Mouse (Mus musculus): ENCODE measurements at regions not wholly inside any gene's neighbourhood (a gene's known extent, or its start where the extent isn't known, plus 50 kb on each side); places are given as distances from the start of the nearest gene placed in this dataset.

- Histone ChIP-seq H3K27me3 (no peaks in the 10 kb centered on the region), H3K27ac (no peak overlapping the region), H3K9me3 (0 out of 2 replicates have a peak, but pooled peaks cover 2% of the 10 kb centered on the region), H3K4me3 (replicated peaks) (no peak overlapping the region), H3K4me1 (replicated peaks) (no peaks in the 10 kb centered on the region), H3K36me3 (no peaks in the 10 kb centered on the region), H3K9ac (replicated peaks) (no peak overlapping the region), H3K4me2 (replicated peaks) (no peak overlapping the region)
- WGBS: 81% methylated on average over 17 of the region's 17 CpGs
- no peak for ATAC-seq
These were observed 65.3 kb upstream of the Pomp start for GRCm38 (mm10) chr5:147794711-147795532.

- Histone ChIP-seq H3K4me2 (replicated peaks) (no peak overlapping the region), H3K9ac (replicated peaks) (no peak overlapping the region), H3K36me3 (no peaks in the 10 kb centered on the region), H3K4me3 (replicated peaks) (no peak overlapping the region), H3K27ac (no peak overlapping the region), H3K4me1 (replicated peaks) (no peaks in the 10 kb centered on the region), H3K27me3 (no peaks in the 10 kb centered on the region), H3K9me3 (0 out of 2 replicates have a peak, but pooled peaks cover 2% of the 10 kb centered on the region)
- ATAC-seq: no peak
- 74% methylated on average over 9 of the region's 9 CpGs for WGBS
These were observed 67.2 kb upstream of the Pomp start for GRCm38 (mm10) chr5:147793059-147793458.

DNA sequence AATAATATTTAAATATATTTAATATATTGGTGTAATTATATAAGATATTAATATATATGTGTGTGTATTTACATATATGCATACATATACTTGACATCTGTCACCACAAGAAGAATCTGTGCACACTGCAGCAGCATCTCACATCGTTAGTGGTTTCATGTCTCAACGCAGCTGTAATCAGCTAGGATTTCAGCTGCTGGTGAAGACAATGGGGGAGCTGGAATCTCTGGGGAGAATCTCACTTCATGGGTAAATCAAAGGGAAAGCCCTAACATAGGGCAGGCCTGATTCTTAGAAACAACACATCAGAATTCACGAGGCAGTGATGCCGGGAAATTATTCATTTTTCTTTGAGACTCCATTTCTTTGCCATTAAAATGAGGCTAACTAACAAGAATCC lies 66.8 kb upstream of the Flt1 start:
- H3K36me3 ChIP-seq: no peaks in the 10 kb centered on the region
- H3K27ac ChIP-seq: no peak overlapping the region
- 46% methylated on average over 4 of the region's 4 CpGs for WGBS
- no peak overlapping the region for H3K9ac ChIP-seq (replicated peaks)
- no peak overlapping the region for H3K4me3 ChIP-seq (replicated peaks)
- peak; percentile 34; the same call in 1 of the 2 replicates for ATAC-seq
- H3K4me1 ChIP-seq (replicated peaks): no peaks in the 10 kb centered on the region
- no peaks in the 10 kb centered on the region for H3K27me3 ChIP-seq
- no peak overlapping the region for H3K4me2 ChIP-seq (replicated peaks)
- H3K9me3 ChIP-seq: 0 out of 2 replicates have a peak, but pooled peaks cover 2% of the 10 kb centered on the region

GRCm38 (mm10) chr5:147791121-147791520 lies 65.3 kb upstream of the Flt1 start:
- Histone ChIP-seq H3K9ac (replicated peaks) (no peak overlapping the region), H3K27me3 (no peaks in the 10 kb centered on the region), H3K9me3 (no peaks in the 10 kb centered on the region), H3K27ac (no peak overlapping the region), H3K4me3 (replicated peaks) (no peak overlapping the region), H3K36me3 (no peaks in the 10 kb centered on the region), H3K4me1 (replicated peaks) (no peaks in the 10 kb centered on the region), H3K4me2 (replicated peaks) (no peak overlapping the region)
- ATAC-seq: no peak

GRCm38 (mm10) chr5:147788496-147788895 lies 62.7 kb upstream of the Flt1 start:
- no peak overlapping the region for H3K9ac ChIP-seq (replicated peaks)
- no peak overlapping the region for H3K4me3 ChIP-seq (replicated peaks)
- H3K4me2 ChIP-seq (replicated peaks): no peak overlapping the region
- no peak for ATAC-seq
- H3K36me3 ChIP-seq: no peaks in the 10 kb centered on the region
- no peak overlapping the region for H3K27ac ChIP-seq
- WGBS: 93% methylated on average over 6 of the region's 6 CpGs
- no peaks in the 10 kb centered on the region for H3K9me3 ChIP-seq
- no peaks in the 10 kb centered on the region for H3K27me3 ChIP-seq
- no peaks in the 10 kb centered on the region for H3K4me1 ChIP-seq (replicated peaks)

DNA sequence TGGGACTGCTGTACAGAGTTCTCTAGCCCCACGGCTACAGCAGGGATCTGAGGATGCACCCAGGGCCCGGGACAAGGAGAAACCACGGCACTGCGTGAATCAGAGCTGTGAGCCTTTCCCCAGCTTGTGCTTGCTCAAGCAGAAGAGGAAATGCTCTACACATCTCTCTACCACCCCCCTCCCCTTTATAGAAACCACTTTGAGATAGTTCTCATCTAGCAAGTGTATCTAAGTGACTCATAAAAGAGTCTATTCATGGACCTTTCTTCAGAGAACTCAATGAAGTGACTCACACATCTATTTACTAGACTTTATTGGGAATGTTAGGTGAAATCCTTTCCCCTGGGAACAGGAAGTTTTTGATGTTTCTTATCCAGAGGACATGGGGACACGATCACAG lies 61.0 kb upstream of the Flt1 start:
- Histone ChIP-seq H3K9me3 (no peaks in the 10 kb centered on the region), H3K27me3 (no peaks in the 10 kb centered on the region), H3K27ac (no peak overlapping the region), H3K9ac (replicated peaks) (no peak overlapping the region), H3K4me1 (replicated peaks) (peaks cover 8% of the 10 kb centered on the region; the same call in 1 of the 2 replicates), H3K4me2 (replicated peaks) (no peak overlapping the region), H3K36me3 (no peaks in the 10 kb centered on the region), H3K4me3 (replicated peaks) (no peak overlapping the region)
- no peak for ATAC-seq
- WGBS: 77% methylated on average over 5 of the region's 5 CpGs

GRCm38 (mm10) chr5:147784159-147784558 lies 58.3 kb upstream of the Flt1 start:
- H3K27ac ChIP-seq: no peak overlapping the region
- whole genome bisulfite sequencing: 94% methylated on average over 9 of the region's 9 CpGs

DNA sequence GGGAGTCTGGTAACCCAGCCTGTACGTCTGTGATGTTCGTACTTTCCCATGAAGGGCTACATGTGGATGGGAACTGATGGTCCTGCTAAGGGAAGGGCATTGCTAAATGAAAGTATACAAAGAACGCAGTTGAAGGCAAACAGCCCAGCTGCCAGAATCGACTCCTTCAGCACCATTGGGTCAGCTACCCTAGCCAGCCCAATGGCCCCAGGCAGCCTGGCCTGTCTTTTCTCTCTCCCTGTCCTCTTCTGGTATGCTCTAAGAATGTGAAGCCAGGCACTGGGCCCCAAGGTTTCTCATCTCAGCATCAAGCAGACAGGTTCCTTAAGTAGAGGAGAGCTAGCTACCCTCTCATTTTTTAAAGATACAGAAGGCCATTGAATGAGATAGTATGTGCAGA lies 57.7 kb upstream of the Flt1 start:
- Histone ChIP-seq H3K4me3 (replicated peaks) (no peak overlapping the region), H3K9me3 (no peaks in the 10 kb centered on the region), H3K27me3 (no peaks in the 10 kb centered on the region), H3K36me3 (no peaks in the 10 kb centered on the region), H3K9ac (replicated peaks) (no peak overlapping the region), H3K4me2 (replicated peaks) (no peak overlapping the region), H3K27ac (no peak overlapping the region), H3K4me1 (replicated peaks) (peaks cover 8% of the 10 kb centered on the region; the same call in 1 of the 2 replicates)
- no peak for ATAC-seq
- 78% methylated on average over 4 of the region's 4 CpGs for WGBS

More at GRCm38 (mm10) chr5:147784159-147784558, 58.3 kb upstream of the Flt1 start:
- Histone ChIP-seq H3K9ac (replicated peaks) (no peak overlapping the region), H3K4me3 (replicated peaks) (no peak overlapping the region), H3K4me2 (replicated peaks) (no peak overlapping the region), H3K27me3 (no peaks in the 10 kb centered on the region), H3K36me3 (no peaks in the 10 kb centered on the region), H3K4me1 (replicated peaks) (peaks cover 8% of the 10 kb centered on the region; the same call in 1 of the 2 replicates), H3K9me3 (no peaks in the 10 kb centered on the region)
- ATAC-seq: no peak

- Histone ChIP-seq H3K4me3 (replicated peaks) (no peak overlapping the region), H3K4me2 (replicated peaks) (no peak overlapping the region), H3K9ac (replicated peaks) (no peak overlapping the region), H3K4me1 (replicated peaks) (peaks cover 8% of the 10 kb centered on the region; the same call in 1 of the 2 replicates), H3K27me3 (no peaks in the 10 kb centered on the region), H3K27ac (no peak overlapping the region), H3K9me3 (no peaks in the 10 kb centered on the region), H3K36me3 (no peaks in the 10 kb centered on the region)
- 29% methylated on average over 7 of the region's 7 CpGs for WGBS
- ATAC-seq: no peak
These were observed 57.0 kb upstream of the Flt1 start for GRCm38 (mm10) chr5:147782761-147783160.

DNA sequence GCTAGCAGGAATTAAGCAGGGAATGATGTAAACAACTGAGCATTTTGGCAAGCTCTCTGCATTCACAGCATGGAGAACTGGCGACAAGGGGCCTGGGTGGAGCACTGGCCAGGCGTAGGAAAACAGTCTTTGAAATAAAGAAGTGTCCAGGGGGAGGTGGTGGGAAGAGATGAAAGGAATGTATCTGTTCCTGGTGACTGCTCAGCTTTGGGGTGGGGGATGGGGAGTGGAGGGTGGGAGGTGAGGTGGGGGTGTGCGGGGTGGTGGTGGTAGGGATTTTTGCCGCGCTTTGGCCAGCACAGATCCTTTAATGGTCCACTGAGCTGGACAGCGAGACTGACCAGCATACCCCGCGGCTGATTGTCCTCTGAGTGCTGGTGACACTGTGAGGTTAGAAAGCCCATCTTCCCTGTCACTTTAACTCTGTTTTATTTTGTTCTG lies 56.5 kb upstream of the Flt1 start:
- H3K36me3 ChIP-seq: no peaks in the 10 kb centered on the region
- WGBS: 14% methylated on average over 8 of the region's 8 CpGs
- no peak overlapping the region for H3K4me2 ChIP-seq (replicated peaks)
- H3K4me1 ChIP-seq (replicated peaks): peaks cover 8% of the 10 kb centered on the region; the same call in 1 of the 2 replicates
- no peak overlapping the region for H3K9ac ChIP-seq (replicated peaks)
- H3K27me3 ChIP-seq: no peaks in the 10 kb centered on the region
- H3K4me3 ChIP-seq (replicated peaks): no peak overlapping the region
- H3K27ac ChIP-seq: no peak overlapping the region
- no peaks in the 10 kb centered on the region for H3K9me3 ChIP-seq
- no peak for ATAC-seq

- Histone ChIP-seq H3K27me3 (no peaks in the 10 kb centered on the region), H3K9me3 (no peaks in the 10 kb centered on the region), H3K27ac (no peak overlapping the region), H3K4me2 (replicated peaks) (no peak overlapping the region), H3K36me3 (no peaks in the 10 kb centered on the region), H3K4me3 (replicated peaks) (no peak overlapping the region), H3K4me1 (replicated peaks) (peaks cover 8% of the 10 kb centered on the region; the same call in 1 of the 2 replicates), H3K9ac (replicated peaks) (no peak overlapping the region)
- WGBS: 93% methylated on average over 17 of the region's 17 CpGs
- ATAC-seq: no peak
These were observed 55.4 kb upstream of the Flt1 start for GRCm38 (mm10) chr5:147781215-147781614.

DNA sequence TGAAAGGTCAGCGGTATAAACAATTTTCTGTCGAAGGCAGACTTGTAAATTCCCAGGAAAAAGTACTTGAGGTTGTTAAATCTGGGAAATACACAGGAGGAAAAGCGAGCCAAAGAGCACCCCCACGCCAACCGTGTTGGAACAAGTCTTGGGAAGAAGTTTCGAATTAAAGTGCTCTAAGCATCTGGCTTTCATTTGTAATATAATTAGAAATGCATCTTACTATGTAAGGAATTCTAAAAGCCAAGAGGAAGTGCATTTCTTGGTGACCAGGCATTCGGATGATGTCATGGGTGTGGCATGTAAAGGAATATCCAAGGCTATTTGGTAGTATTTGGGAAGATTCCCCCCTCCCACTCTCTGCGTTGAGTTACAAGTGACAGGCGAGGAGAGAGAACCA lies 52.7 kb upstream of the Flt1 start:
- H3K4me2 ChIP-seq (replicated peaks): no peak overlapping the region
- H3K27ac ChIP-seq: no peak overlapping the region
- no peaks in the 10 kb centered on the region for H3K36me3 ChIP-seq
- peaks cover 8% of the 10 kb centered on the region; the same call in 1 of the 2 replicates for H3K4me1 ChIP-seq (replicated peaks)
- no peak overlapping the region for H3K9ac ChIP-seq (replicated peaks)
- 85% methylated on average over 9 of the region's 9 CpGs for WGBS
- no peak for ATAC-seq
- no peak overlapping the region for H3K4me3 ChIP-seq (replicated peaks)
- H3K27me3 ChIP-seq: no peaks in the 10 kb centered on the region
- no peaks in the 10 kb centered on the region for H3K9me3 ChIP-seq

Data from midbrain, embryonic 13.5 days (tissue).